Mouse (Mus musculus) embryonic facial prominence, embryonic 15.5 days (tissue): ENCODE results near the gene Dennd1a. TPM values are rescaled to one million over a fixed set of nuclear protein-coding genes. Genes with fewer than 3 reads are reported as not detected.

Experiments used
- ATAC-seq: fragments of 200-750 bp; cut with Nextera tagmentation; 2 replicates; pipeline ENCODE4 v1.8.0; 2017; ENCODE audit warnings: low read depth, moderate TSS enrichment; ENCODE audit not compliant: insufficient number of reproducible peaks, low FRiP score, low TSS enrichment
- H3K27ac ChIP-seq: fragments of 300-500 bp; sonication (generic); replicated peaks from 2 replicates; pipeline ENCODE4 v1.5.1; 2015; ENCODE audit warnings: mild to moderate bottlenecking, inconsistent platforms
- H3K27me3 ChIP-seq: fragments of 300-500 bp; sonication (generic); 2 replicates; pipeline ENCODE4 v1.6.1; 2015; ENCODE audit warnings: inconsistent platforms
- H3K36me3 ChIP-seq: fragments of 300-500 bp; sonication (generic); 2 replicates; pipeline ENCODE4 v1.6.1; 2015; ENCODE audit warnings: mild to moderate bottlenecking, inconsistent platforms
- H3K4me1 ChIP-seq: fragments of 300-500 bp; sonication (generic); 2 replicates; pipeline ENCODE4 v1.6.1; 2015; ENCODE audit warnings: inconsistent platforms
- H3K4me2 ChIP-seq: fragments of 300-500 bp; sonication (generic); replicated peaks from 2 replicates; pipeline ENCODE4 v1.6.1; 2015; ENCODE audit warnings: mild to moderate bottlenecking, inconsistent platforms
- H3K4me3 ChIP-seq: fragments of 300-500 bp; sonication (generic); replicated peaks from 2 replicates; pipeline ENCODE4 v1.5.1; 2015; ENCODE audit warnings: mild to moderate bottlenecking, inconsistent platforms
- H3K9ac ChIP-seq: fragments of 300-500 bp; sonication (generic); 2 replicates; pipeline ENCODE4 v1.6.1; 2015; ENCODE audit warnings: inconsistent platforms
- H3K9me3 ChIP-seq: fragments of 300-500 bp; sonication (generic); replicated peaks from 2 replicates; pipeline ENCODE4 v1.6.1; 2016; ENCODE audit warnings: inconsistent platforms
- WGBS: fragments of 180-500 bp; shearing (Covaris S2); methylation state at CpG from one replicate; pipeline ENCODE4 v1.1.7; 2015; 5-methylcytosine and 5-hydroxymethylcytosine counted together
- polyA plus RNA-seq: library from polyadenylated mRNA; unstranded; fragments of >200 nt; fragmentation: Nextera tagmentation; extraction: Ambion mirVana; gene quantifications from 2 replicates; pipeline ENCODE4 v1.2.1, GENCODE M21; 2015

The Dennd1a gene
- 15.8 and 16.4 TPM in 2 replicates for polyA plus RNA-seq

- Histone ChIP-seq H3K4me2 (peak within 1 kb of the TSS; percentile 68), H3K9me3 (no peaks in the 10 kb centered on the region), H3K27ac (peak within 1 kb of the TSS; percentile 87), H3K4me3 (peak within 1 kb of the TSS; percentile 89), H3K9ac (peak within 1 kb of the TSS; percentile 85), H3K4me1 (peaks cover 22% of the 10 kb centered on the region), H3K27me3 (no peaks in the 10 kb centered on the region), H3K36me3 (no peaks in the 10 kb centered on the region)
- WGBS: under 1% methylated on average over 80 of the region's 81 CpGs
- ATAC-seq: peak; percentile 95
These were observed at the start of gene Dennd1a for GRCm38 (mm10) chr2:38286733-38287551. Gene Dennd1a, minus strand, starts transcription at chr2:38287390.

GRCm38 (mm10) chr2:38336606-38337005 lies 49.4 kb upstream of the Dennd1a start:
- no peak overlapping the region; the same call in 1 of the 2 replicates for H3K4me2 ChIP-seq
- no peak for ATAC-seq
- H3K9me3 ChIP-seq: no peaks in the 10 kb centered on the region
- WGBS: 5% methylated on average over 17 of the region's 17 CpGs
- H3K36me3 ChIP-seq: no peaks in the 10 kb centered on the region
- H3K9ac ChIP-seq: no peak overlapping the region
- H3K4me3 ChIP-seq: 0 out of 2 replicates have a peak overlapping the region, but pooled peaks have one; percentile 4
- H3K4me1 ChIP-seq: peaks cover 20% of the 10 kb centered on the region
- peaks cover 78% of the 10 kb centered on the region for H3K27me3 ChIP-seq
- H3K27ac ChIP-seq: no peak overlapping the region

- no peak overlapping the region for H3K4me3 ChIP-seq
- no peaks in the 10 kb centered on the region for H3K9me3 ChIP-seq
- no peaks in the 10 kb centered on the region for H3K36me3 ChIP-seq
- ATAC-seq: no peak
- peaks cover 8% of the 10 kb centered on the region for H3K4me1 ChIP-seq
- no peak overlapping the region for H3K27ac ChIP-seq
- H3K4me2 ChIP-seq: no peak overlapping the region
- peaks cover 50% of the 10 kb centered on the region for H3K27me3 ChIP-seq
- no peak overlapping the region for H3K9ac ChIP-seq
- 35% methylated on average over 7 of the region's 7 CpGs for WGBS
These were observed 46.5 kb upstream of the Dennd1a start for GRCm38 (mm10) chr2:38333586-38334119.

GRCm38 (mm10) chr2:38326671-38327070 lies 39.5 kb upstream of the Dennd1a start:
- 0 out of 2 replicates have a peak, but pooled peaks cover 3% of the 10 kb centered on the region for H3K27me3 ChIP-seq
- H3K4me3 ChIP-seq: no peak overlapping the region
- WGBS: 56% methylated on average over 1 of the region's 1 CpGs
- no peak overlapping the region for H3K9ac ChIP-seq
- H3K4me1 ChIP-seq: no peaks in the 10 kb centered on the region
- ATAC-seq: no peak
- H3K9me3 ChIP-seq: no peaks in the 10 kb centered on the region
- H3K4me2 ChIP-seq: no peak overlapping the region
- H3K36me3 ChIP-seq: no peaks in the 10 kb centered on the region
- H3K27ac ChIP-seq: no peak overlapping the region

- WGBS: 70% methylated on average over 8 of the region's 8 CpGs
These were observed 36.2 kb upstream of the Dennd1a start for GRCm38 (mm10) chr2:38323380-38323779.

GRCm38 (mm10) chr2:38320911-38321310 lies 33.7 kb upstream of the Dennd1a start:
- no peaks in the 10 kb centered on the region for H3K4me1 ChIP-seq
- H3K9me3 ChIP-seq: no peaks in the 10 kb centered on the region
- H3K4me2 ChIP-seq: no peak overlapping the region
- 32% methylated on average over 4 of the region's 4 CpGs for WGBS
- no peak overlapping the region for H3K9ac ChIP-seq
- H3K27me3 ChIP-seq: 0 out of 2 replicates have a peak, but pooled peaks cover 6% of the 10 kb centered on the region
- no peak for ATAC-seq
- no peaks in the 10 kb centered on the region for H3K36me3 ChIP-seq
- no peak overlapping the region for H3K27ac ChIP-seq
- no peak overlapping the region for H3K4me3 ChIP-seq

More at GRCm38 (mm10) chr2:38323380-38323779, 36.2 kb upstream of the Dennd1a start:
- no peak overlapping the region for H3K4me2 ChIP-seq
- no peaks in the 10 kb centered on the region for H3K36me3 ChIP-seq
- H3K9me3 ChIP-seq: no peaks in the 10 kb centered on the region
- no peak overlapping the region for H3K9ac ChIP-seq
- no peak for ATAC-seq
- H3K27me3 ChIP-seq: 0 out of 2 replicates have a peak, but pooled peaks cover 6% of the 10 kb centered on the region
- no peak overlapping the region for H3K27ac ChIP-seq
- H3K4me3 ChIP-seq: no peak overlapping the region
- H3K4me1 ChIP-seq: no peaks in the 10 kb centered on the region

GRCm38 (mm10) chr2:38319086-38319485 lies 31.9 kb upstream of the Dennd1a start:
- no peak overlapping the region for H3K4me2 ChIP-seq
- 69% methylated on average over 11 of the region's 11 CpGs for WGBS
- no peak overlapping the region for H3K4me3 ChIP-seq
- H3K27ac ChIP-seq: no peak overlapping the region
- ATAC-seq: no peak
- no peaks in the 10 kb centered on the region for H3K9me3 ChIP-seq
- no peak overlapping the region for H3K9ac ChIP-seq
- H3K36me3 ChIP-seq: no peaks in the 10 kb centered on the region
- no peaks in the 10 kb centered on the region for H3K4me1 ChIP-seq
- H3K27me3 ChIP-seq: 0 out of 2 replicates have a peak, but pooled peaks cover 6% of the 10 kb centered on the region

- H3K4me3 ChIP-seq: no peak overlapping the region
- no peaks in the 10 kb centered on the region for H3K4me1 ChIP-seq
- no peak overlapping the region for H3K27ac ChIP-seq
- 46% methylated on average over 3 of the region's 3 CpGs for WGBS
- no peak overlapping the region for H3K4me2 ChIP-seq
- H3K27me3 ChIP-seq: no peaks in the 10 kb centered on the region
- ATAC-seq: no peak
- H3K9ac ChIP-seq: no peak overlapping the region
- no peaks in the 10 kb centered on the region for H3K36me3 ChIP-seq
- no peaks in the 10 kb centered on the region for H3K9me3 ChIP-seq
These were observed 26.2 kb upstream of the Dennd1a start for GRCm38 (mm10) chr2:38313399-38313798.

- H3K27me3 ChIP-seq: no peaks in the 10 kb centered on the region
- no peak overlapping the region for H3K27ac ChIP-seq
- WGBS: 34% methylated on average over 3 of the region's 3 CpGs
- no peak overlapping the region for H3K9ac ChIP-seq
- no peak overlapping the region for H3K4me3 ChIP-seq
- ATAC-seq: no peak
- no peaks in the 10 kb centered on the region for H3K4me1 ChIP-seq
- no peak overlapping the region for H3K4me2 ChIP-seq
- H3K9me3 ChIP-seq: no peaks in the 10 kb centered on the region
- H3K36me3 ChIP-seq: no peaks in the 10 kb centered on the region
These were observed 25.7 kb upstream of the Dennd1a start for GRCm38 (mm10) chr2:38312921-38313320.

- Histone ChIP-seq H3K9me3 (no peaks in the 10 kb centered on the region), H3K27me3 (no peaks in the 10 kb centered on the region; the same call in 1 of the 2 replicates), H3K36me3 (no peaks in the 10 kb centered on the region), H3K4me2 (no peak overlapping the region), H3K27ac (no peak overlapping the region), H3K4me1 (peaks cover under 1% of the 10 kb centered on the region; the same call in 1 of the 2 replicates), H3K4me3 (no peak overlapping the region), H3K9ac (no peak overlapping the region)
- WGBS: 88% methylated on average over 1 of the region's 1 CpGs
- no peak for ATAC-seq
These were observed 18.0 kb upstream of the Dennd1a start for GRCm38 (mm10) chr2:38305152-38305551.

GRCm38 (mm10) chr2:38300941-38301340 lies 13.8 kb upstream of the Dennd1a start:
- Histone ChIP-seq H3K4me3 (no peak overlapping the region), H3K27me3 (no peaks in the 10 kb centered on the region; the same call in 1 of the 2 replicates), H3K9me3 (no peaks in the 10 kb centered on the region), H3K36me3 (no peaks in the 10 kb centered on the region), H3K9ac (no peak overlapping the region), H3K4me2 (no peak overlapping the region), H3K4me1 (peaks cover 3% of the 10 kb centered on the region; the same call in 1 of the 2 replicates), H3K27ac (no peak overlapping the region)
- no peak for ATAC-seq
- WGBS: 60% methylated on average over 2 of the region's 2 CpGs
